Mouse (Mus musculus) CH12.LX (cell line): Measurements from ENCODE around the gene Igsf8. TPM values are rescaled to one million over a fixed set of nuclear protein-coding genes. Genes with fewer than 3 reads are reported as not detected.

Experiments
- DNase-seq: peaks from one replicate; pipeline ENCODE4 v3.0.0-alpha.2; 2013; ENCODE audit errors: extremely low read depth
- H3K27ac ChIP-seq: 2 replicates; pipeline ENCODE4 v1.5.1; 2012; ENCODE audit warnings: low read depth, mild to moderate bottlenecking, control low read depth, moderate library complexity; ENCODE audit not compliant: insufficient read depth
- H3K27me3 ChIP-seq: replicated peaks from 2 replicates; pipeline ENCODE3; 2012; ENCODE audit warnings: inconsistent platforms
- H3K36me3 ChIP-seq, 2 experiments: replicated peaks in 1 of 2; 2 replicates each; pipeline versions ENCODE3 to v1.6.1; 2012; ENCODE audit warnings: inconsistent platforms in 1 of 2, low read length in 1 of 2, mild to moderate bottlenecking in 1 of 2, mixed read lengths in 1 of 2, moderate library complexity in 1 of 2; ENCODE audit not compliant: control insufficient read depth in 1 of 2, insufficient read depth in 1 of 2
- H3K4me1 ChIP-seq, 2 experiments: 2 replicates each; pipeline ENCODE4 v1.6.1; 2012; ENCODE audit warnings: inconsistent platforms in 1 of 2, moderate library complexity in 1 of 2; ENCODE audit not compliant: insufficient read depth in 2 of 2, control insufficient read depth in 1 of 2
- H3K4me2 ChIP-seq: 2 replicates; pipeline ENCODE4 v1.6.1; 2012; ENCODE audit warnings: low read depth, mild to moderate bottlenecking, control low read depth; ENCODE audit not compliant: poor library complexity, insufficient read depth, severe bottlenecking
- H3K4me3 ChIP-seq, 3 experiments: fragments of 150-350 bp in 1 of 3; sonication (generic) in 1 of 3; replicated peaks in 1 of 3; 2 replicates each; pipeline versions ENCODE3 to v1.5.1; 2011 to 2012; ENCODE audit warnings: low read depth in 2 of 3, low read length in 2 of 3, mild to moderate bottlenecking in 2 of 3, moderate library complexity in 2 of 3, control low read depth in 1 of 3, improper control_type of control experiment in 1 of 3, inconsistent platforms in 1 of 3, mixed read lengths in 1 of 3; ENCODE audit not compliant: poor library complexity in 1 of 3
- H3K79me2 ChIP-seq: replicated peaks from 2 replicates; pipeline ENCODE4 v1.6.1; 2012; ENCODE audit warnings: mild to moderate bottlenecking, moderate library complexity; ENCODE audit not compliant: control insufficient read depth, poor library complexity, insufficient read depth, severe bottlenecking; ENCODE audit errors: extremely low read depth
- H3K9ac ChIP-seq: 2 replicates; pipeline ENCODE4 v1.6.1; 2012; ENCODE audit warnings: low read depth, mild to moderate bottlenecking, control low read depth, moderate library complexity; ENCODE audit not compliant: insufficient read depth
- H3K9me3 ChIP-seq: replicated peaks from 2 replicates; pipeline ENCODE3; 2012; ENCODE audit warnings: low read length, inconsistent platforms, mixed read lengths
- BHLHE40 ChIP-seq: IDR thresholded peaks from 2 replicates; pipeline ENCODE4 v1.6.1; 2011; ENCODE audit warnings: mild to moderate bottlenecking, low read depth, low read length, improper control_type of control experiment
- CHD2 ChIP-seq: IDR thresholded peaks from 2 replicates; pipeline ENCODE4 v1.6.1; 2011; ENCODE audit warnings: low read length, improper control_type of control experiment
- CTCF ChIP-seq, 2 experiments: IDR thresholded peaks in 1 of 2; conservative IDR thresholded peaks in 1 of 2; 2 replicates each; pipeline ENCODE4 v1.5.1; 2011 to 2012; ENCODE audit warnings: low read depth in 2 of 2, low read length in 2 of 2, improper control_type of control experiment in 1 of 2, inconsistent platforms in 1 of 2, mild to moderate bottlenecking in 1 of 2, moderate library complexity in 1 of 2
- E2F4 ChIP-seq: IDR thresholded peaks from 2 replicates; pipeline ENCODE4 v1.6.1; 2011; ENCODE audit warnings: low read depth, low read length, improper control_type of control experiment; ENCODE audit not compliant: insufficient replicate concordance
- ELF1 ChIP-seq: IDR thresholded peaks from 2 replicates; pipeline ENCODE4 v1.6.1; 2014; ENCODE audit warnings: low read depth, mild to moderate bottlenecking, inconsistent platforms, low read length, improper control_type of control experiment
- EP300 ChIP-seq: IDR thresholded peaks from 2 replicates; pipeline ENCODE4 v1.6.1; 2011; ENCODE audit warnings: low read length, improper control_type of control experiment
- ETS1 ChIP-seq: conservative IDR thresholded peaks from 2 replicates; pipeline ENCODE4 v1.6.1; 2012; ENCODE audit warnings: low read depth, mild to moderate bottlenecking, inconsistent platforms, low read length, improper control_type of control experiment, moderate library complexity
- HCFC1 ChIP-seq: IDR thresholded peaks from 2 replicates; pipeline ENCODE4 v1.6.1; 2012; ENCODE audit warnings: low read depth, mild to moderate bottlenecking, inconsistent platforms, low read length, improper control_type of control experiment
- JUND ChIP-seq: conservative IDR thresholded peaks from 2 replicates; pipeline ENCODE4 v1.6.1; 2011; ENCODE audit warnings: low read depth, low read length, improper control_type of control experiment
- KAT2A ChIP-seq: IDR thresholded peaks from 2 replicates; pipeline ENCODE4 v1.6.1; 2012; ENCODE audit warnings: low read length, improper control_type of control experiment, inconsistent platforms; ENCODE audit not compliant: insufficient replicate concordance
- MAFK ChIP-seq: IDR thresholded peaks from 2 replicates; pipeline ENCODE4 v1.6.1; 2011; ENCODE audit warnings: low read length, improper control_type of control experiment; ENCODE audit not compliant: insufficient replicate concordance
- MAZ ChIP-seq: IDR thresholded peaks from 2 replicates; pipeline ENCODE4 v1.6.1; 2012; ENCODE audit warnings: low read depth, mild to moderate bottlenecking, inconsistent platforms, low read length, improper control_type of control experiment, moderate library complexity
- MXI1 ChIP-seq: IDR thresholded peaks from 2 replicates; pipeline ENCODE4 v1.6.1; 2011; ENCODE audit warnings: mild to moderate bottlenecking, low read depth, low read length, improper control_type of control experiment
- MYC ChIP-seq: IDR thresholded peaks from 2 replicates; pipeline ENCODE4 v1.6.1; 2011; ENCODE audit warnings: low read depth, mild to moderate bottlenecking, improper control_type of control experiment, low read length
- NRF1 ChIP-seq: IDR thresholded peaks from 2 replicates; pipeline ENCODE4 v1.6.1; 2014; ENCODE audit warnings: low read depth, mild to moderate bottlenecking, inconsistent platforms, low read length, improper control_type of control experiment, moderate library complexity
- PAX5 ChIP-seq: IDR thresholded peaks from 2 replicates; pipeline ENCODE4 v1.6.1; 2012; ENCODE audit warnings: low read length, inconsistent platforms, mixed read lengths
- POLR2A ChIP-seq: IDR thresholded peaks from 2 replicates; pipeline ENCODE4 v1.6.1; 2011; ENCODE audit warnings: low read depth, mild to moderate bottlenecking, improper control_type of control experiment, low read length
- POLR2AphosphoS2 ChIP-seq: IDR thresholded peaks from 2 replicates; pipeline ENCODE4 v1.6.1; 2011; ENCODE audit warnings: low read depth, low read length, improper control_type of control experiment
- RAD21 ChIP-seq: IDR thresholded peaks from 2 replicates; pipeline ENCODE4 v1.6.1; 2011; ENCODE audit warnings: low read depth, mild to moderate bottlenecking, low read length, improper control_type of control experiment, moderate library complexity
- RCOR1 ChIP-seq: conservative IDR thresholded peaks from 2 replicates; pipeline ENCODE4 v1.6.1; 2012; ENCODE audit warnings: low read depth, mild to moderate bottlenecking, inconsistent platforms, low read length, improper control_type of control experiment
- SMC3 ChIP-seq: IDR thresholded peaks from 2 replicates; pipeline ENCODE4 v1.6.1; 2011; ENCODE audit warnings: low read depth, low read length, improper control_type of control experiment
- TBP ChIP-seq: conservative IDR thresholded peaks from 2 replicates; pipeline ENCODE4 v1.6.1; 2011; ENCODE audit warnings: low read depth, low read length, improper control_type of control experiment
- UBTF ChIP-seq: IDR thresholded peaks from 2 replicates; pipeline ENCODE4 v1.6.1; 2012; ENCODE audit warnings: low read depth, mild to moderate bottlenecking, inconsistent platforms, low read length, improper control_type of control experiment, moderate library complexity
- USF1 ChIP-seq: IDR thresholded peaks from 2 replicates; pipeline ENCODE4 v1.6.1; 2014; ENCODE audit warnings: low read depth, mild to moderate bottlenecking, inconsistent platforms, low read length, improper control_type of control experiment
- USF2 ChIP-seq: conservative IDR thresholded peaks from 2 replicates; pipeline ENCODE4 v1.6.1; 2011; ENCODE audit warnings: low read depth, low read length, improper control_type of control experiment
- ZC3H11A ChIP-seq: IDR thresholded peaks from 2 replicates; pipeline ENCODE4 v1.6.1; 2012; ENCODE audit warnings: low read depth, mild to moderate bottlenecking, inconsistent platforms, low read length, improper control_type of control experiment
- ZKSCAN1 ChIP-seq: IDR thresholded peaks from 2 replicates; pipeline ENCODE4 v1.6.1; 2012; ENCODE audit warnings: low read depth, inconsistent platforms, low read length, improper control_type of control experiment, borderline replicate concordance
- ZMIZ1 ChIP-seq: IDR thresholded peaks from 2 replicates; pipeline ENCODE4 v1.6.1; 2012; ENCODE audit warnings: low read depth, mild to moderate bottlenecking, inconsistent platforms, low read length, improper control_type of control experiment
- ZNF384 ChIP-seq: IDR thresholded peaks from 2 replicates; pipeline ENCODE4 v1.6.1; 2012; ENCODE audit warnings: low read depth, low read length, improper control_type of control experiment, inconsistent platforms
- dilution Hi-C: fragments of 300-500 bp; cut with MboI; formaldehyde crosslinking; loops from 2 replicates; pipeline ENCODE4 v1.14.3; 2020; ENCODE audit warnings: low sequenced_read_pairs; ENCODE audit not compliant: extremely low pct_unique_long_range_greater_than_20kb, extremely low pct_ligation_motif_present
- in situ Hi-C: fragments of 300-500 bp; cut with MboI; formaldehyde crosslinking; loops from 3 replicates; pipeline ENCODE4 v1.14.3; 2019; ENCODE audit warnings: low sequenced_read_pairs, low pct_ligation_motif_present, low pct_unique_long_range_greater_than_20kb, mixed read lengths
- polyA plus RNA-seq: library from polyadenylated mRNA; unstranded; fragments of >175 nt; gene quantifications from 2 replicates; pipeline ENCODE4 v1.2.1, GENCODE M21; 2012; ENCODE audit warnings: low read depth; ENCODE audit not compliant: insufficient read length
- total RNA-seq, 2 experiments: library from RNA; depleted of rRNA; stranded (reverse); fragments of 300-350 nt in 1 of 2; fragments of >200 nt in 1 of 2; gene quantifications; 2 replicates each; pipeline ENCODE4 v1.2.3; 2012 to 2014

Igsf8 gene
- total and polyA plus RNA-seq, 3 experiments: 7.4 to 37.0 (median 25.9) TPM

DNA sequence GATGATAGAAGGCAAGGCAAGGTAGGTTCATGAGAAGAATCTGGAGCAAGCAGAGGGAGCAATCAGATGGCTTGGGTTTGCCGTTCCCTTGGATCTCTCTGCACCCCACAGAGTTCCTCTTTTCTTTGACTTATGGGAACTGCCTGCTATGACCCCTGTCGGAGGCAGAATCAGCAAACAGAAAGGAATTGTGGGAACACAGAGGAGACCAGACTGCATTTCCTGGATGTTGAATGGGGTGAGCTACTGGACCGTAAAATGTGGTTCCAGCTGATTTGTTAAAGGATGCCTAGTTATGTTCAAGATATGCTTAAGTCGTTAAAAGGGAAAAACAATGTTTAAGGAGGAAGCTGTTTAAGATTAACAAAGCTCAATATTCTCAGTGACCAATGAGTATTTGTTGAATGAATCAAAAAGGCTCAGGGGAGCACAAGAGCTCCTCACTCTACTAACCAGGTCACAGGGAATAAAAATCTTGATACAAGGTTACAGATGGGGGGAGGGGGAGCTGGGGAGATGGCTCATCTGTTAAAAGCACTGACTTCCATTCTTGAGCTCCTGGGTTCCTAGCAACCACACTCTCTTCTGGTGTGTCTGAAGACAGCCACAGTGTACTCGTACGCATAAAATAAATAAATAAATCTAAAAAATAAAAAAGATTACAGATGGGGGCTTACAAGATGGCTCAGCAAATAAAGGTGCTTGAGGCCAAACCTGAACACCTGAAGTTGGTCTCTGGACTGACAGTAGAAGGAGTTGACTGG is 20.3 kb upstream of the Igsf8 start:
- no peak for DNase-seq
- no peaks in the 10 kb centered on the region for H3K79me2 ChIP-seq
- TF ChIP-seq MYC (no peak), SMC3 (no peak), CTCF (conservative IDR thresholded peaks at IDR 0.05 in 1 of 2, IDR thresholded peaks at IDR 0.05 in 1 of 2; ENCODE audit: low read depth in 2 of 2, low read length in 2 of 2) (no peak), ELF1 (no peak), KAT2A (no peak), UBTF (no peak), ZKSCAN1 (no peak), USF1 (no peak), POLR2AphosphoS2 (no peak), ZNF384 (no peak), MAZ (no peak), PAX5 (no peak), HCFC1 (no peak), USF2 (no peak), TBP (no peak)
- TF ChIP-seq, all 38 proteins: peak for 0
- in situ Hi-C loops (no loop called here), dilution Hi-C loops (no loop called here)
- Histone ChIP-seq H3K4me3 (no peak overlapping the region), H3K27ac (no peak overlapping the region), H3K27me3 (no peaks in the 10 kb centered on the region), H3K9ac (no peak overlapping the region), H3K4me2 (no peak overlapping the region), H3K36me3 (no peaks in the 10 kb centered on the region), H3K9me3 (no peaks in the 10 kb centered on the region), H3K4me1 (peaks cover 0 to 11% of the 10 kb centered on the region in 2 experiments; a peak in 2 of 4 replicates)

DNA sequence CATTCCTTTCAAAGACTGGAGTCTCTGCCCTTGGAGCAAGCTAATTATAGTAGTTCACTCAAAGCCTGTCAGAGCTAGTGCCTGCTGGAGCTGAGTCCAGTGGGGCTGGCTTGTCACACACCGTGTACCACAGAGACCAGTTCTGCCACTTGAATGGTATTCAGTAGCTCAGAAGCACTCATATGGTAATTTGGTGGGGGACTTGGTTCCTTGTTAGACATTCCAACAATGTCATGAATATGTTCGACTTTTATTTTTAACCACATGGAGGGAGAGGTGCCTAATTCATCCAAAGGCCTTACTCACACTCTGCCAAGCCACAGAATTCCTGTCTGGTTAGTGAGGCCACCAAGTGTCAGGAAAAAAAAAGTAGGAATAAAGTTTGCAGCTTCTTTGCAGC is 19.0 kb upstream of the Igsf8 start:
- H3K27me3 ChIP-seq: no peaks in the 10 kb centered on the region
- H3K36me3 ChIP-seq: no peaks in the 10 kb centered on the region
- H3K4me1 ChIP-seq: peaks cover 0 to 15% of the 10 kb centered on the region in 2 experiments; a peak in 2 of 4 replicates
- H3K9ac ChIP-seq: no peak overlapping the region
- no peak for DNase-seq
- H3K4me3 ChIP-seq: no peak overlapping the region
- in situ Hi-C loops (no loop called here), dilution Hi-C loops (no loop called here)
- no peaks in the 10 kb centered on the region for H3K79me2 ChIP-seq
- TF ChIP-seq MAFK (no peak), MXI1 (no peak), NRF1 (no peak), POLR2A (no peak), MAZ (no peak), E2F4 (no peak), EP300 (no peak), RAD21 (no peak), JUND (no peak), ETS1 (no peak), ZMIZ1 (no peak), RCOR1 (no peak), ZKSCAN1 (no peak), CHD2 (no peak), HCFC1 (no peak), BHLHE40 (no peak), TBP (no peak), CTCF (conservative IDR thresholded peaks at IDR 0.05 in 1 of 2, IDR thresholded peaks at IDR 0.05 in 1 of 2; ENCODE audit: low read depth in 2 of 2, low read length in 2 of 2) (no peak), ELF1 (no peak), ZC3H11A (no peak)
- TF ChIP-seq, all 38 proteins: peak for 0
- H3K4me2 ChIP-seq: no peak overlapping the region
- no peak overlapping the region for H3K27ac ChIP-seq
- no peaks in the 10 kb centered on the region for H3K9me3 ChIP-seq
